Mouse (Mus musculus): ENCODE results near the gene Cmip. TPM values are rescaled to one million over a fixed set of nuclear protein-coding genes. Genes with fewer than 3 reads are reported as not detected.

Gene Cmip
- polyA plus RNA-seq, 1 experiment from 2014 or later = 31.8 TPM

GRCm38 (mm10) chr8:117440317-117440716 is 183.5 kb downstream of the Cmip start:
- no peak overlapping the region for H3K4me2 ChIP-seq
- 0 out of 2 replicates have a peak, but pooled peaks cover 2% of the 10 kb centered on the region for H3K4me1 ChIP-seq
- H3K36me3 ChIP-seq = peaks cover 32% of the 10 kb centered on the region
- peak; percentile 32; the same call in 1 of the 2 replicates for ATAC-seq (ENCODE audit: insufficient read depth, low FRiP score, low read depth)
- whole genome bisulfite sequencing = 76% methylated on average over 14 of the region's 14 CpGs
- no peaks in the 10 kb centered on the region for H3K27me3 ChIP-seq (replicated peaks)
- no peak overlapping the region for H3K4me3 ChIP-seq (replicated peaks)
- no peak overlapping the region for H3K27ac ChIP-seq
- H3K9ac ChIP-seq = no peak overlapping the region
- no peaks in the 10 kb centered on the region for H3K9me3 ChIP-seq

DNA sequence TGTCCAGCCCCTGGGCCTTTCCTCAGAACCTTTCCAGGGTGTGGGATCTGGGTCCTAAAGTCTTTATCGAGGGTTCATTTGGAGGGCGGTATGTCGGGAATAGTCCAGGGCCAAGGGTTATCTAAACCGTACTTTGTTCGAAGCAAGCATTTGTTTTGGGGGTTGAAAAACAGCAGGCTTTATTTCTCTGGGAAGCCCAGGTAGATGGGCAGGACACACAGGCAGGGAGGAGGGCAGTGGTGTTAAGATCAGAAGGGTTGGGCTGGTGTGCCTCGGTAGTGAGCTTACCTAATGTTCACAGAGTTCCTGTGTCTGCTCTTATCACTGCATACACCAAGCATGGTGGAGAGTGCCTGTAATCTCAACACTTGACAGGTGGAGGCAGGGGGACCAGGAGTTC is 183.9 kb downstream of the Cmip start:
- WGBS = 56% methylated on average over 6 of the region's 6 CpGs
- no peak overlapping the region for H3K9ac ChIP-seq
- H3K27me3 ChIP-seq (replicated peaks) = no peaks in the 10 kb centered on the region
- H3K4me1 ChIP-seq = 0 out of 2 replicates have a peak, but pooled peaks cover 2% of the 10 kb centered on the region
- H3K4me2 ChIP-seq = no peak overlapping the region
- no peaks in the 10 kb centered on the region for H3K9me3 ChIP-seq
- peak; percentile 76 for ATAC-seq (ENCODE audit: insufficient read depth, low FRiP score, low read depth)
- H3K36me3 ChIP-seq = peaks cover 32% of the 10 kb centered on the region
- no peak overlapping the region for H3K27ac ChIP-seq
- H3K4me3 ChIP-seq (replicated peaks) = no peak overlapping the region

GRCm38 (mm10) chr8:117445507-117445906 is 188.6 kb downstream of the Cmip start:
- H3K27ac ChIP-seq = no peak overlapping the region
- WGBS = 84% methylated on average over 5 of the region's 5 CpGs
- H3K27me3 ChIP-seq (replicated peaks) = no peaks in the 10 kb centered on the region
- H3K4me1 ChIP-seq = no peaks in the 10 kb centered on the region
- H3K4me3 ChIP-seq (replicated peaks) = no peak overlapping the region
- no peak overlapping the region for H3K9ac ChIP-seq
- no peaks in the 10 kb centered on the region for H3K9me3 ChIP-seq
- H3K36me3 ChIP-seq = peaks cover 29% of the 10 kb centered on the region
- no peak overlapping the region for H3K4me2 ChIP-seq
- ATAC-seq (ENCODE audit: insufficient read depth, low FRiP score, low read depth) = no peak

- no peaks in the 10 kb centered on the region for H3K4me1 ChIP-seq
- no peaks in the 10 kb centered on the region for H3K9me3 ChIP-seq
- 66% methylated on average over 15 of the region's 15 CpGs for WGBS
- H3K4me3 ChIP-seq (replicated peaks) = no peak overlapping the region
- H3K4me2 ChIP-seq = no peak overlapping the region
- no peak overlapping the region for H3K9ac ChIP-seq
- no peak for ATAC-seq (ENCODE audit: insufficient read depth, low FRiP score, low read depth)
- H3K27me3 ChIP-seq (replicated peaks) = no peaks in the 10 kb centered on the region
- no peak overlapping the region for H3K27ac ChIP-seq
- H3K36me3 ChIP-seq = peaks cover 29% of the 10 kb centered on the region
Measured at GRCm38 (mm10) chr8:117446344-117446997, 189.6 kb downstream of the Cmip start.

DNA sequence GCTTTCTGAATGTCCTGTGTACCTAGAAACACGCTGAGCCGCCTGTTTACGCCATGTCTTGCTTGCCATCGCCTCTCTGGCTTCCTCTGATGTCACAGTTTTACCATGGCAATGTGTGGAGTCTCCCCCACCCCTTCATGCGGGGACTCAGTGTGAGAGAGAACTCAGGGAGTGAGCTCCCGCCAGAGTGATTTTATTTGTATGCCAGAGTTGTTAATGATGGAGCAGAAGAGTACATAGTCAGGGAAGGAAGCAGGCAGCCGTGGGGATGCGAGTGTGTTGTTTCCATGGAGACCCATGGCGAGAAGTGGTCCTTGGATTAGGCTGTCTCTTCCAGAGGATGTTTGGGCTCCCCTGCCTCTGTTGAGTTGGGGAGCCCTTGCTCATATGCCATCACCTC is 194.2 kb downstream of the Cmip start:
- Histone ChIP-seq H3K9ac (no peak overlapping the region), H3K27me3 (replicated peaks) (no peaks in the 10 kb centered on the region), H3K36me3 (peaks cover 49% of the 10 kb centered on the region), H3K4me2 (no peak overlapping the region), H3K4me3 (replicated peaks) (no peak overlapping the region), H3K4me1 (no peaks in the 10 kb centered on the region), H3K27ac (no peak overlapping the region), H3K9me3 (no peaks in the 10 kb centered on the region)
- WGBS = 80% methylated on average over 9 of the region's 9 CpGs
- ATAC-seq (ENCODE audit: insufficient read depth, low FRiP score, low read depth) = no peak

DNA sequence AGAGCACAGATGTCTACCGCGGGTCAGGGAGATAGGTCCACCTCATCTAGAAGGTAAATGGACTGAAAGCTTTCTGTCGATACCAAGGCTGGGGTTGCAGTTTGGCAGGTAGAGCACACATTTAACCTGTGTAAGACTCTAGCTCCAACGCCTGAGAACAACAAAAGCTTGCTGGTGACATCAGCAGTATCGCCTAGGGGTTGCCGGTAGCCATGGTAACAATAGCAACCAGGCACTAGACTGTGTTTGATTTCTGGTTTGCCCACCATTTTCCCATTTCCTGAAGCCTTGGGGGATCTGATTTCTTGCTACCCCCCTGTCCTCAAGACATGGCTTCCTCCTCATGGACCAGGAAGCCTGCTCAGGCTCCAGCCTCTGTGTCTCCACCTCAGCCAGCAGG is 197.1 kb downstream of the Cmip start:
- H3K27ac ChIP-seq = no peak overlapping the region
- H3K9me3 ChIP-seq = no peaks in the 10 kb centered on the region
- H3K27me3 ChIP-seq (replicated peaks) = no peaks in the 10 kb centered on the region
- no peak overlapping the region for H3K4me2 ChIP-seq
- H3K36me3 ChIP-seq = peaks cover 54% of the 10 kb centered on the region
- H3K9ac ChIP-seq = no peak overlapping the region
- ATAC-seq (ENCODE audit: insufficient read depth, low FRiP score, low read depth) = no peak
- 76% methylated on average over 6 of the region's 6 CpGs for WGBS
- no peaks in the 10 kb centered on the region for H3K4me1 ChIP-seq
- no peak overlapping the region for H3K4me3 ChIP-seq (replicated peaks)

DNA sequence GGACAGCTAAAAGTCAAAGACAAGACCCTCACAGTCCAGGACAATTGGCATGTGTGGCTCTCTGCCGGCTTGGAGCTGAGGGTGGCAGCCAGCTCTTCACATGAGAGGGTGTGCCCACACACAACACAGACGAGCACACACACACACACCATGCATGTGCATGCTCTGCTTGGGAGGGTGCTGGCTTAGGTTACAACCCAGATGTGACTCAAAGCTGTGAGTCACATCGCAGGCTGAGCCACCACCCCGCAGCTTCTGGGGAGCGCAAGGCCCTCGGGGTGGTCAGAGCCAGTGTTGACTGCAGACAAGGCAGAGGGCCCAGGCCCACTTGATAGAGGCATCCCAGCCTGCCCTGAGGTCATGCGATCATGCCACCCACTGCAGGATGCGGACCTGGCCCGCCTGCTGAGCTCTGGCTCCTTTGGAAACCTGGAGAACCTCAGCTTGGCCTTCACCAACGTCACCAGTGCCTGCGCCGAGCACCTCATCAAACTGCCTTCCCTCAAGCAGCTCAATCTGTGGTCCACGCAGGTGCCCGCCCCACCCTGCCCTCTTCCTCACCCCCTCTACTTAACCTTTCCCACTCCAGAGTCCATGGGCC is 197.8 kb downstream of the Cmip start:
- no peaks in the 10 kb centered on the region for H3K9me3 ChIP-seq
- H3K27me3 ChIP-seq (replicated peaks) = no peaks in the 10 kb centered on the region
- H3K9ac ChIP-seq = no peak overlapping the region
- H3K36me3 ChIP-seq = peaks cover 50% of the 10 kb centered on the region
- H3K4me3 ChIP-seq (replicated peaks) = no peak overlapping the region
- no peak overlapping the region for H3K4me2 ChIP-seq
- ATAC-seq (ENCODE audit: insufficient read depth, low FRiP score, low read depth) = no peak
- H3K4me1 ChIP-seq = no peaks in the 10 kb centered on the region
- 90% methylated on average over 14 of the region's 14 CpGs for WGBS
- no peak overlapping the region for H3K27ac ChIP-seq

- peak; percentile 62 for ATAC-seq (ENCODE audit: insufficient read depth, low FRiP score, low read depth)
Measured at GRCm38 (mm10) chr8:117455701-117456100, 198.8 kb downstream of the Cmip start.

GRCm38 (mm10) chr8:117458440-117458839 is 201.6 kb downstream of the Cmip start:
- no peaks in the 10 kb centered on the region for H3K4me1 ChIP-seq
- 56% methylated on average over 4 of the region's 5 CpGs for WGBS
- no peaks in the 10 kb centered on the region for H3K9me3 ChIP-seq
- H3K4me3 ChIP-seq (replicated peaks) = no peak overlapping the region
- H3K27me3 ChIP-seq (replicated peaks) = no peaks in the 10 kb centered on the region
- H3K4me2 ChIP-seq = no peak overlapping the region
- H3K36me3 ChIP-seq = peaks cover 32% of the 10 kb centered on the region
- no peak overlapping the region for H3K27ac ChIP-seq
- ATAC-seq (ENCODE audit: insufficient read depth, low FRiP score, low read depth) = no peak
- H3K9ac ChIP-seq = no peak overlapping the region

More at GRCm38 (mm10) chr8:117455701-117456100, 198.8 kb downstream of the Cmip start:
- H3K9me3 ChIP-seq = no peaks in the 10 kb centered on the region
- H3K9ac ChIP-seq = no peak overlapping the region
- no peaks in the 10 kb centered on the region for H3K4me1 ChIP-seq
- peaks cover 43% of the 10 kb centered on the region for H3K36me3 ChIP-seq
- H3K27ac ChIP-seq = peak overlapping the region; percentile 51; the same call in 1 of the 2 replicates
- 79% methylated on average over 6 of the region's 6 CpGs for WGBS
- no peak overlapping the region for H3K4me3 ChIP-seq (replicated peaks)
- no peak overlapping the region for H3K4me2 ChIP-seq
- no peaks in the 10 kb centered on the region for H3K27me3 ChIP-seq (replicated peaks)

GRCm38 (mm10) chr8:117462701-117463284 is 205.9 kb downstream of the Cmip start:
- 61% methylated on average over 11 of the region's 11 CpGs for WGBS

DNA sequence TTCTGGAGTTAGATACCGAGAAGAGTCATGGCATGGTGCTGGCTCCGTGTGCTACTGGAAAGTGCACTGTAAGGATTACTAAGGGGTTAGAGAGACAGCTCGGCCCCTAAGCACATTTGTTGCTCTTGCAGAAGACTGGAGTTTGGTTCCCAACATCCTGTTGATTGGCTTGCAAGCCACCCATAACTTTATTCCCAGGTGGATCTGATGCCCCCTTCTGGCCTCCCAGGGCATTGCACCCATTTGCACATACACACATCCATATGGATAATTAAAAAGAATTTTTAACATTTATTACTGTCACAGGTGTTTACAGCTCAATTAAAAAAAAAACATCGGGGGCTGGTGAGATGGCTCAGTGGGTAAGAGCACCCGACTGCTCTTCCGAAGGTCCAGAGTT is 207.7 kb downstream of the Cmip start:
- Histone ChIP-seq H3K9me3 (no peaks in the 10 kb centered on the region), H3K4me1 (no peaks in the 10 kb centered on the region), H3K4me3 (replicated peaks) (no peak overlapping the region), H3K27me3 (replicated peaks) (no peaks in the 10 kb centered on the region), H3K36me3 (no peaks in the 10 kb centered on the region), H3K9ac (no peak overlapping the region), H3K27ac (no peak overlapping the region), H3K4me2 (no peak overlapping the region)
- ATAC-seq (ENCODE audit: insufficient read depth, low FRiP score, low read depth) = no peak
- WGBS = 95% methylated on average over 6 of the region's 6 CpGs

More at GRCm38 (mm10) chr8:117462701-117463284, 205.9 kb downstream of the Cmip start:
- Histone ChIP-seq H3K27me3 (replicated peaks) (no peaks in the 10 kb centered on the region), H3K4me3 (replicated peaks) (no peak overlapping the region), H3K36me3 (peaks cover 3% of the 10 kb centered on the region; the same call in 1 of the 2 replicates), H3K27ac (no peak overlapping the region), H3K9ac (no peak overlapping the region), H3K9me3 (no peaks in the 10 kb centered on the region), H3K4me2 (no peak overlapping the region), H3K4me1 (no peaks in the 10 kb centered on the region)
- ATAC-seq (ENCODE audit: insufficient read depth, low FRiP score, low read depth) = peak; percentile 48; the same call in 1 of the 2 replicates

DNA sequence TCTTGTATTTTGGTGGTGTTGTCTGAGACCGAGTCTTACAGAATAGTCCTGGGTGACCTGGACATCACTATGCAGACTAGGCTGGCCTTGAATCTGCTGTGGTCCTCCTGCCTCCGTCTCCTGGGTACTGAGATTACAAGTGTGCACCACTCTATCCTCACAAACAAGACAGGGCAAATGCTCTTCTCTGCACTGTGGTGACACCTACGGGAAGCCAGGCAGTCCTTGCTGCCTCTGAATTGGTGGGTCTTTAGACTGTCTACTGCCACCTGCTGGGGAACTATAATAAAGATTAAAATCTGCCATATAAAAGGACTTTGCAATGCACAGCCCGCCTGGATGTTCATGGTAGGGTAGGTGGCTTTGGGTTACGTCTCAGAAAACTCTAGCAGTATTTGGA is 208.4 kb downstream of the Cmip start:
- no peak overlapping the region for H3K4me3 ChIP-seq (replicated peaks)
- WGBS = 32% methylated on average over 5 of the region's 5 CpGs
- H3K9ac ChIP-seq = no peak overlapping the region
- H3K4me1 ChIP-seq = peaks cover 6% of the 10 kb centered on the region
- H3K4me2 ChIP-seq = no peak overlapping the region
- peak; percentile 65 for ATAC-seq (ENCODE audit: insufficient read depth, low FRiP score, low read depth)
- H3K27me3 ChIP-seq (replicated peaks) = no peaks in the 10 kb centered on the region
- no peak overlapping the region for H3K27ac ChIP-seq
- H3K9me3 ChIP-seq = no peaks in the 10 kb centered on the region
- no peaks in the 10 kb centered on the region for H3K36me3 ChIP-seq

All from stomach, embryonic 15.5 days (tissue).